Mouse (Mus musculus) cerebellum, postnatal 4 days (tissue): Measurements from ENCODE around the gene Gtf2ird2.
A peak's percentile ranks its signal among the peaks of the same experiment; 100 is the strongest.

Experiments
- DNase-seq, 2 experiments: peaks; one replicate each; pipeline ENCODE4 v3.0.0; 2022; ENCODE audit warnings: low spot score in 2 of 2, mixed read lengths in 1 of 2

Gene Gtf2ird2

GRCm38 (mm10) chr5:134183880-134184808 lies at the start of gene Gtf2ird2:
Gtf2ird2 (plus strand) TSS chr5:134184019.
- peak; percentile 99 for DNase-seq

- no peak for DNase-seq
Measured at GRCm38 (mm10) chr5:134136022-134136421, 47.8 kb upstream of the Gtf2ird2 start.

GRCm38 (mm10) chr5:134137933-134138332 lies 45.9 kb upstream of the Gtf2ird2 start:
- no peak for DNase-seq

GRCm38 (mm10) chr5:134139429-134139828 lies 44.4 kb upstream of the Gtf2ird2 start:
- DNase-seq, result no peak

- no peak for DNase-seq
Measured at GRCm38 (mm10) chr5:134141236-134141635, 42.6 kb upstream of the Gtf2ird2 start.

- no peak for DNase-seq
Measured at GRCm38 (mm10) chr5:134142381-134142780, 41.4 kb upstream of the Gtf2ird2 start.

GRCm38 (mm10) chr5:134144986-134145385 lies 38.8 kb upstream of the Gtf2ird2 start:
- no peak for DNase-seq

- no peak for DNase-seq
Measured at GRCm38 (mm10) chr5:134147194-134147753, 36.5 kb upstream of the Gtf2ird2 start.

- no peak for DNase-seq
Measured at GRCm38 (mm10) chr5:134148153-134148552, 35.7 kb upstream of the Gtf2ird2 start.

GRCm38 (mm10) chr5:134151895-134152294 lies 31.9 kb upstream of the Gtf2ird2 start:
- DNase-seq, result no peak

GRCm38 (mm10) chr5:134155916-134156466 lies 27.8 kb upstream of the Gtf2ird2 start:
- no peak for DNase-seq

- no peak for DNase-seq
Measured at GRCm38 (mm10) chr5:134164688-134165087, 19.1 kb upstream of the Gtf2ird2 start.

- no peak for DNase-seq
Measured at GRCm38 (mm10) chr5:134166642-134167041, 17.2 kb upstream of the Gtf2ird2 start.

- DNase-seq, result no peak
Measured at GRCm38 (mm10) chr5:134168033-134168432, 15.8 kb upstream of the Gtf2ird2 start.

GRCm38 (mm10) chr5:134169231-134169630 lies 14.6 kb upstream of the Gtf2ird2 start:
- DNase-seq, result no peak

GRCm38 (mm10) chr5:134170167-134170566 lies 13.7 kb upstream of the Gtf2ird2 start:
- DNase-seq, result no peak

GRCm38 (mm10) chr5:134173206-134173605 lies 10.6 kb upstream of the Gtf2ird2 start:
- peak in 1 of 2 experiments; percentile 36 for DNase-seq

- DNase-seq, result no peak
Measured at GRCm38 (mm10) chr5:134175696-134176095, 8.1 kb upstream of the Gtf2ird2 start.

GRCm38 (mm10) chr5:134176169-134176881 lies 7.5 kb upstream of the Gtf2ird2 start, which contains the start of gene Rcc1l:
Rcc1l (minus strand) TSS chr5:134176774.
- peak; percentile 51 to 80 for DNase-seq

GRCm38 (mm10) chr5:134178536-134178935 lies 5.3 kb upstream of the Gtf2ird2 start:
- no peak for DNase-seq

GRCm38 (mm10) chr5:134179871-134180270 lies 3.9 kb upstream of the Gtf2ird2 start:
- DNase-seq, result peak; percentile 77 to 82

GRCm38 (mm10) chr5:134182172-134182571 lies 1.6 kb upstream of the Gtf2ird2 start:
- DNase-seq, result no peak
